Mouse (Mus musculus) megakaryocyte, adult 5-6 weeks (primary cell): ENCODE results near the gene Gm28035. TPM values are rescaled to one million over a fixed set of nuclear protein-coding genes. Genes with fewer than 3 reads are reported as not detected.

Experiments used
- ATAC-seq: 2 replicates; pipeline ENCODE4 v1.8.0; 2016; ENCODE audit warnings: mild to moderate bottlenecking, inconsistent platforms; ENCODE audit not compliant: poor library complexity, severe bottlenecking
- total RNA-seq, 2 experiments: library from RNA; stranded (forward) in 1 of 2; stranded (reverse) in 1 of 2; fragments of 153-499, 151-499 nt in 1 of 2; fragments of 221-1000, 200-1000 nt in 1 of 2; gene quantifications; 2 replicates each; pipeline versions ENCODE4 v1.2.3 to v1.2.4; 2015 to 2017

The Gm28035 gene
- total RNA-seq, 2 experiments from 2014 or later: 0.04 TPM; not detected in 1

DNA sequence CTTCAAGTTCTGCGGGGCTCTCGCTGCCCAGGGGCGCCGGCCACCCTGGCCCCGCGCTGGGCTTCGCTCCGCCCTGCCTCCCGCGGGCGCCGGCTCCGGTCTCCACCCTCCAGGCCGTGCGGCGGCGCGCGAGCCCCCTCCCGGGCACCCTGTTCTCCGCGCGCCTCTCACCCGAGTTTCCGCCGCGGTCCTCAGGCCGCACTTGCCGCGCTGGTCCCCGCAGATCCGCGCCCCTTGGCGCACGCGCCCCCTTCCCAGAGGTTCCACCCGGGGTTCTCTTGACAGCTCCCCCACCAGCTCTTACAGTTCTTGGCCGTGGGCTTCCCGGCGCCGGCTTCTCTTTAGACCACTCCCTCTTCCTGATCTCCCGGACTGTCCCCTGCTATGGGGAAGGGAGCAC lies 2.5 kb upstream of the Gm28035 start:
- ATAC-seq: peak; percentile 17

GRCm38 (mm10) chr2:30238906-30239465 lies 1.4 kb upstream of the Gm28035 start:
- no peak for ATAC-seq

GRCm38 (mm10) chr2:30239777-30240176 lies 590 bp upstream of the Gm28035 start:
- no peak for ATAC-seq

GRCm38 (mm10) chr2:30242509-30242908 lies 2.1 kb downstream of the Gm28035 start:
- no peak for ATAC-seq

- ATAC-seq: no peak
These were observed 3.0 kb downstream of the Gm28035 start for GRCm38 (mm10) chr2:30243391-30243790.

DNA sequence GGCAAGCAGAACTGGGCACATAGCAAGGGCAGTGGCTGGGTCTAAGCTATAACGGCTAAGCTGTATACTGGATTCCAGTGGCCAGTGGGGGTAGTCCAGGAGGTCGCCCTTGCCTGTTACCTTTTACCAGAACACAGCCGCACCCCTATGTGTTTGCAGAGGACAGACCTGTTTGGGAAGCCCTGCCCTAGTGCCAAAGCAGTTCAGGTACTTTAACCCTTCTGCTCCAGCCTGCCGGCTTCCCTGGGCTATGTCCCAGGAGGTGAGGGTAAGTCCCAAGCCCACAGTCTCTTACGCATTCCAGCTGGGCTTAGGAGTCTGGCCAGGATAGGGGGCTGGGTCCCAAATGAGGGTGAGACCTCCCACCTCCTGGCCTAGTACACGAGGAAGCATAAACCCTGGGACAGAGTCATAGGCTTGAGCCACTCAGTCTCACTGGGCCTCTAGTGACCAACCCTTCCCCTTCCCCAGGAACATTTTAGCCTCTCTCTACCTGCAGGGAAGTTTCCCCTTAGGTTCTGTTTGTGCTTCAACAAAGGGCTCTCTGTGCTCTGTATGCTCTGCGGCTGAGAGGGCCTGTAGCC lies 4.3 kb downstream of the Gm28035 start:
- ATAC-seq: no peak

DNA sequence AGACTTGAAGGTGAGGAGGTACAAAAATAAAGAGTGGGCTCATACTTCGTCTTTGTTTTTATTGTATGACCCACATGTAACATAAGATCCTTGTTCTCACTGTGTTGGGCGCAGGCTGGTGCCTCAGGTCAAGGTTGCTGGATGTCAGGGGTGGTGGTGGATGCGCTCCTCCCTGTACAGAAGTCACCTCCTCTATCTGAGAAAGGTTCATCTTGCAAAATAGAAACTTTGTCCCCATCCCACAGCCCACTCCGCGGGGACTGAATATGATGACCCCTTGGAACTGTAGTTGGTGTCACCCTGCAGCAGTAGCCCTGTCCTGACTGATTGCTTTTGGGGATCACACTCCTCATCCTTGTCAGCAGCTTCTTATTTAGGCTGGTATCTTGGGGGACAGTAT lies 6.7 kb downstream of the Gm28035 start:
- ATAC-seq: no peak

DNA sequence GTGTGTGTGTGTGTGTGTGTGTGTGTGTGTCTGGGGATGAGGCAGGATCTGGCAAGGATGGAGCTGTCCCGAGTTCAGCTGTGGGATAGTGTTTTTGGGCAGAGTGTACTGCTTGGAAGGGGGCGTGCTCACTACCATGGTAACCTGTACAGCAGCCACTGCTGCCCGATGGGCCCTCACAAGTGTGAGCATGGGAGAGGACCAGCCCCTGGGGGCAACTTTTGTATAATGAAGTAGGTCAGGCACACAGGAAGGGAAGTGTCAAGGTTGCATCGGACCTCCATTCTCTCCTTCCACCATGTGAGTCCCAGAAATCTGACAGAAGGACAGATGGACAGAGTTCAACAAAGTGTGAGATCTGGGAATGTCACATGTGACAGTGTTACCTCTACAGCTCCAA lies 7.3 kb downstream of the Gm28035 start:
- no peak for ATAC-seq

DNA sequence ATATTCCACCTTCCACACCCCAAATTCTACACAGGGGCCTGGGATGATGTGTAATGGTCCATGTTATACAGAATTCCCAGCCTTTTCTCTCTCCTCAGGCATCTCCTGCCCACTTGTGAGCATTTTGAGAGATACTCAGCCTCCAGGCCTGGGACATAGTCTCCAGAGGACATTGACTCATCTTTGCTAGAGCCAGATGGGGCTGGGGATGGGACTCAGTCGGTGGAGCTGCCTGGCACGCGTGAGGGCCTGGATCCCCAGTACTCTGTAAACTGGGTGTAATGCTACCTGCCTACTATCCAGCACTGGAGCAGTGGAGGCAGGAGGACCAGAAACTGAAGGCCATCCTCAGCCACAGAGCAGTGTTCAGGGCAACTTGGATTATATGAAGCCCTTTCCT lies 8.8 kb downstream of the Gm28035 start:
- ATAC-seq: no peak

- no peak for ATAC-seq
These were observed 10.1 kb downstream of the Gm28035 start for GRCm38 (mm10) chr2:30250166-30251128.

- ATAC-seq: peak; percentile 95
These were observed 11.2 kb downstream of the Gm28035 start for GRCm38 (mm10) chr2:30251417-30252104.

DNA sequence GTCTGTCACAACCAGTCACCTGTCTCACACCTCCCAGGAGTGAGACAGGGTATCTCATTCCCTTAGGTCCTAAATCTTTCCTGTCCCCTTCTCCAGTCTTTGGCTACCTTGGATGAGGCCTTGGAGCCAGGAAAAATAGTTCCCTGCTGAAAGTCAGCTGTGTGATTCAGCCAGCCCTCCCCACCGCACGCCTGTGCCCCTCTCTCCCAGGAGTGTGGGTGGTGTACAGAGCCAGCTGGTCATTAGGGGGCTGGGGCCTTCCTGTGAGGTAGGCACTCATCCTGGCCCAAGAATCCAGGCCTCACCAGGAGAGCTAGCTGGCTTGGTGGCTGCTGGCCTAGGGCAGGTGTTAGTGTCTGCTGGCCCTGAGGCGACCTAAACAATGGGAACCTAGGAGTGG lies 12.2 kb downstream of the Gm28035 start:
- no peak for ATAC-seq

DNA sequence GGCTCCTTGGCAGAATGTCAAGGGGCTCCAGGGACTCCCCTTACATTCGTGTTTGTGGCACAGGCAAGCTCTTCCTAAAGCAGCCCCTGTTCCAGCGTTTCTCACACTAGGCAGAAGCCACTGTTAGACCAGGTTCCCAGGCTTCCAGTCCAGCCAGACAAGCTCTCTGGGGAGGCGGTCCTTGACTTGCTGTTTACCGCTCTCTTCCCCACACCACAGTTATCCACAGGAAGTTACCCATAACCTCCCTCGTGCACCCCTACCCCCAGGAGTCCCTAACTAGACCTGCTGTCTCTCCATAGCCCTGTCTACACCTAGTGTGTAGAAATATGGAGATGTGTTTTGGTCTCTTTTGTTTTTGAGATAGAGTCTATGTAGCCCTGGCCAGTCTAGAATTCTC lies 13.4 kb downstream of the Gm28035 start:
- no peak for ATAC-seq

DNA sequence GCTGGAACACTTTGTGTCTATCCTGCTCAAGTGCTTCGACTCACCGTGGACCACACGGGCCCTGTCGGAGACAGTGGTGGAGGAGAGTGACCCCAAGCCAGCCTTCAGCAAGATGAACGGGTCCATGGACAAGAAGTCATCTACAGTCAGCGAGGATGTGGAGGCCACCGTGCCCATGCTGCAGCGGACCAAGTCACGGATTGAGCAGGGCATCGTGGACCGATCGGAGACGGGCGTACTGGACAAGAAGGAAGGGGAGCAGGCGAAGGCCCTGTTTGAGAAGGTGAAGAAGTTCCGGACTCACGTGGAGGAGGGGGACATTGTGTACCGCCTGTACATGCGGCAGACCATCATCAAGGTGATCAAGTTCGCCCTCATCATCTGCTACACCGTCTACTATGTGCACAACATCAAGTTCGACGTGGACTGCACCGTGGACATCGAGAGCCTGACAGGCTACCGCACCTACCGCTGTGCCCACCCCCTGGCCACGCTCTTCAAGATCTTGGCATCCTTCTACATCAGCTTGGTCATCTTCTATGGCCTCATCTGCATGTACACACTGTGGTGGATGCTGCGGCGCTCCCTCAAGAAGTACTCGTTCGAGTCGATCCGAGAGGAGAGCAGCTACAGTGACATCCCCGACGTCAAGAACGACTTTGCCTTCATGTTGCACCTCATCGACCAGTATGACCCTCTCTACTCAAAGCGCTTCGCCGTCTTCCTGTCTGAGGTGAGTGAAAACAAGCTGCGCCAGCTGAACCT lies 15.4 kb downstream of the Gm28035 start:
- no peak for ATAC-seq

- ATAC-seq: no peak
These were observed 16.4 kb downstream of the Gm28035 start for GRCm38 (mm10) chr2:30256616-30257350.

DNA sequence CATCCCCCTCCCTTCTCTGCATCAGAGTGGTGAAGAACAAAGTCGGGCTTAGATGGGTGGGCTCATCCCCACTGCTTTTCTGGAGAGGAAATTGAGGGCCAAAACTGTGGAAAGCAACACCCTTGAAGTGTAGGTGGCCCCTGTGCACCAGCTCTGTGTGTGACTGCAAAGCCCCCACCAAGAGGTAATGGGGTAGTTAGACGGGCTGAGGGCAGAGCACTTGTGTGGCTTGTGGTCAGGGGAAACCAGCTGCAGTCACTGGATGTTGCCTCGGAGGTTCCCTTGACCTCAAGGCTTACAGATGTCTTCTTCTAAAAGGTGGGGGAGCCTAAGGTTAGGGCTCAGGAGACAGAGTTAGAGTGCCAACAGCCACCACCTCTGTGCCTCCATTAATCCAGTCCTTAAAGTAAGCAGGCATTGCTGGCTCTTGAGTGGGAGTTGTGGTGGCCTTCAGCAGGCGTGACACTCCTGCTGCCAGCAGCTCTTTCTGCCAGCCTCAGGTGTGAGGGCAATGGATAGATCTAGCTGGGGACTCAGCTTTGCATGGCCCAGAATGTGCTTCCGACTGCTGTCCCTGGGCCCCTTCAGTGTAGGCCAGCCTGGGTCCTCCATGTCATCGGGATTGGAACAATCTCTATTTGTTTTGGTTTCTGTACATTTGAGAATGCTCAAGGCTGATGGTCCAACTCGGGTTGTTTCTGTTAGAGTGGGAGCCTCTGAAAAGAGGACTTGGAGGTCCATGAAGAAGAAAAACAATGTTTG lies 17.5 kb downstream of the Gm28035 start:
- peak; percentile 43; the same call in 1 of the 2 replicates for ATAC-seq

DNA sequence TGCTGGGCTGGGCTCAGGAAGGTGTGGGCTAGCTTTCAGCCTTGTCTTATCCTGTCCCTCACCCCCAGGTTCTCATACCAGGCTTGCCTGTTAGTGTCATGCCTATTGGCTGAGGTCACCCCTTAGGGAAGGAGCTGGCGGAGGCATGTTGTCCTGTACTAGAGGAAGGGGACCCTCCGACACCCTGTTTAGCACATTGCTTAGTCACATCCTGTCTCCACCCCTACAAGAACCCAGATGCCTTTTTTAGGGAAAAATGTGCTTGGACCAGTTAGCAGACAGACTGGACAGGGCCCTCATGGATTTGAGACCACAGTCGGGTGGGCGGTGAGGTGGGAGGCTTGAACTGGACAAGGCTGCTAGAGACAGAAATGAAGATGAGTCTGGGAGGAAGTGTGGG lies 18.2 kb downstream of the Gm28035 start:
- ATAC-seq: no peak

- ATAC-seq: no peak
These were observed 19.0 kb downstream of the Gm28035 start for GRCm38 (mm10) chr2:30259131-30260064.
